In the genomic region with DNA sequence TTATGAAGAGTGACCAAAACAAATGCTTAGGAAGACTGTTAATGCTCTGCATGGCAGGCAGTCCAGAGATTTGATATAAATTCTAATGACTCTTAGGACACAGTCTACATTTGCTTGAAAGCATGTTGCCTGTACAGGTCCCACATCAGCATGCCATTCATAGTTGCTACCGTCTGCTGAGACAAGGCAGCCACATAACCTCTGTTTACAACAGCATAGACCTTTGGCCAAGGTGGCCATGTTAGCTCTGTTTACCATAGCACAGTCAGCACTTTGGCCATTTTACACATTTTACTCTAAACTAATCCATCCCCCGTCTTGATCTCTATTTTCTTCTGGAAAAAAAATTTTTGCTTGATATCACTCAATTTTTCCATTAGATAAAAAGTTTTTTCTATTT, we compare ENCODE assay signal across 16 mouse cellular contexts.
"Had no signal": no experiment of that assay in that cellular context is flagged by ENCODE, and none has a peak within 500 bp of the region (broad histone marks: within the 10 kb centered on the region; RNA-seq: fewer than 3 reads in every experiment).

No protein-coding gene starts in this region.

- DNase-seq: retina, postnatal 1 day; right cerebral cortex, adult 18-20 months; right cerebral cortex, postnatal 14 days; right cerebral cortex, postnatal 25 days; right cerebral cortex, postnatal 4 days; spleen, adult 18-20 months; thymus, adult 18-20 months; thymus, adult 2 months; thymus, postnatal 14 days; thymus, postnatal 25 days; thymus, postnatal 36 days; thymus, postnatal 4 days had no signal

- H3K4me2 ChIP-seq: neural tube, embryonic 13.5 days; neural tube, embryonic 15.5 days; stomach, embryonic 15.5 days had no signal

- H3K27me3 ChIP-seq: neural tube, embryonic 13.5 days; neural tube, embryonic 15.5 days; stomach, embryonic 15.5 days had no signal

- H3K27ac ChIP-seq: neural tube, embryonic 13.5 days; neural tube, embryonic 15.5 days; stomach, embryonic 15.5 days; stomach, postnatal 0 days had no signal

- H3K9me3 ChIP-seq: neural tube, embryonic 13.5 days; neural tube, embryonic 15.5 days; stomach, embryonic 15.5 days had no signal

- H3K4me1 ChIP-seq: neural tube, embryonic 13.5 days; neural tube, embryonic 15.5 days; stomach, embryonic 15.5 days had no signal

- H3K4me3 ChIP-seq: neural tube, embryonic 13.5 days; neural tube, embryonic 15.5 days; stomach, embryonic 15.5 days had no signal

- H3K9ac ChIP-seq: neural tube, embryonic 13.5 days; neural tube, embryonic 15.5 days; stomach, embryonic 15.5 days had no signal
